Mouse (Mus musculus): ENCODE data around the gene Zscan4-ps3. TPM values are rescaled to one million over a fixed set of nuclear protein-coding genes. Genes with fewer than 3 reads are reported as not detected.
"Not testable (repeated sequence)": the region's sequence is repeated elsewhere in the genome, so short reads cannot be mapped to it uniquely, and the experiment has no call there.

Gene Zscan4-ps3
- not detected in 2 replicates for polyA plus RNA-seq (2014; fragmentation: Nextera tagmentation; extraction: Ambion mirVana)

- not testable (repeated sequence) for H3K9ac ChIP-seq (ENCODE audit: low read depth, low read length); H3K4me3 ChIP-seq (ENCODE audit: low read length); H3K27ac ChIP-seq (ENCODE audit: low read depth, low read length); H3K27me3 ChIP-seq (ENCODE audit: control insufficient read depth, insufficient read depth, low read length); H3K4me1 ChIP-seq (ENCODE audit: control insufficient read depth, insufficient read depth, low read length); H3K36me3 ChIP-seq (ENCODE audit: control insufficient read depth, insufficient read depth, low read length); H3K9me3 ChIP-seq (ENCODE audit: control insufficient read depth, low read length); H3K4me2 ChIP-seq (replicated peaks; ENCODE audit: low read depth, low read length); ATAC-seq (ENCODE audit: low FRiP score, low TSS enrichment)
- 81% methylated on average over 2 of the region's 2 CpGs for WGBS
These were observed at the start of gene Zscan4-ps3 for GRCm38 (mm10) chr7:11609008-11609407. Zscan4-ps3 (plus strand) TSS chr7:11609308.

GRCm38 (mm10) chr7:11617082-11617481 is 8.0 kb downstream of the Zscan4-ps3 start:
- not testable (repeated sequence) for H3K4me3 ChIP-seq (ENCODE audit: low read length); H3K9me3 ChIP-seq (ENCODE audit: control insufficient read depth, low read length); H3K27ac ChIP-seq (ENCODE audit: low read depth, low read length); H3K9ac ChIP-seq (ENCODE audit: low read depth, low read length); H3K4me2 ChIP-seq (replicated peaks; ENCODE audit: low read depth, low read length); ATAC-seq (ENCODE audit: low FRiP score, low TSS enrichment); H3K27me3 ChIP-seq (ENCODE audit: control insufficient read depth, insufficient read depth, low read length); H3K36me3 ChIP-seq (ENCODE audit: control insufficient read depth, insufficient read depth, low read length); H3K4me1 ChIP-seq (ENCODE audit: control insufficient read depth, insufficient read depth, low read length)
- WGBS: 7% methylated on average over 8 of the region's 8 CpGs

Other genes starting within 250 kb of the Zscan4-ps3 start
- gene Zscan4f, start 211.4 kb upstream of the Zscan4-ps3 start, polyA plus RNA-seq (2014; fragmentation: Nextera tagmentation; extraction: Ambion mirVana): not detected in 2 replicates
- gene Zscan4-ps2, start 95.0 kb upstream of the Zscan4-ps3 start, polyA plus RNA-seq (2014; fragmentation: Nextera tagmentation; extraction: Ambion mirVana): not detected in 2 replicates
- gene Vmn1r72, start 70.8 kb downstream of the Zscan4-ps3 start, polyA plus RNA-seq (2014; fragmentation: Nextera tagmentation; extraction: Ambion mirVana): not detected in 2 replicates
- gene Vmn1r73, start 121.0 kb downstream of the Zscan4-ps3 start, polyA plus RNA-seq (2014; fragmentation: Nextera tagmentation; extraction: Ambion mirVana): not detected in 2 replicates
- gene Vmn1r74, start 224.7 kb downstream of the Zscan4-ps3 start, polyA plus RNA-seq (2014; fragmentation: Nextera tagmentation; extraction: Ambion mirVana): not detected in 2 replicates

Measured in kidney, embryonic 14.5 days (tissue).